Mouse (Mus musculus) midbrain, embryonic 11.5 days (tissue): ENCODE measurements at regions not wholly inside any gene's neighbourhood (a gene's known extent, or its start where the extent isn't known, plus 50 kb on each side); places are given as distances from the start of the nearest gene placed in this dataset.
A peak's percentile ranks its signal among the peaks of the same experiment; 100 is the strongest.

ENCODE experiments used
- ATAC-seq: fragments of 200-750 bp; cut with Nextera tagmentation; 2 replicates; pipeline ENCODE4 v1.8.0; 2017; ENCODE audit warnings: moderate TSS enrichment, moderate library complexity; ENCODE audit not compliant: low FRiP score
- DNase-seq: peaks from one replicate; pipeline ENCODE4 v3.0.0; 2015; ENCODE audit warnings: low spot score; ENCODE audit errors: missing footprints
- H3K27ac ChIP-seq: fragments of 300-500 bp; sonication (generic); 2 replicates; pipeline ENCODE4 v1.5.1; 2014; ENCODE audit warnings: low read depth, low read length
- H3K27me3 ChIP-seq: fragments of 300-500 bp; sonication (generic); 2 replicates; pipeline ENCODE4 v1.6.1; 2014; ENCODE audit warnings: mild to moderate bottlenecking, low read length, moderate library complexity, mixed read lengths; ENCODE audit not compliant: control insufficient read depth, insufficient read depth
- H3K36me3 ChIP-seq: fragments of 300-500 bp; sonication (generic); 2 replicates; pipeline ENCODE4 v1.6.1; 2014; ENCODE audit warnings: mild to moderate bottlenecking, low read length, moderate library complexity, mixed read lengths; ENCODE audit not compliant: control insufficient read depth, insufficient read depth
- H3K4me1 ChIP-seq: fragments of 300-500 bp; sonication (generic); 2 replicates; pipeline ENCODE4 v1.6.1; 2014; ENCODE audit warnings: low read length; ENCODE audit not compliant: control insufficient read depth, insufficient read depth
- H3K4me2 ChIP-seq: fragments of 300-500 bp; sonication (generic); 2 replicates; pipeline ENCODE4 v1.6.1; 2014; ENCODE audit warnings: mild to moderate bottlenecking, moderate library complexity
- H3K4me3 ChIP-seq: fragments of 300-500 bp; sonication (generic); 2 replicates; pipeline ENCODE4 v1.5.1; 2014; ENCODE audit warnings: low read depth, low read length
- H3K9ac ChIP-seq: fragments of 300-500 bp; sonication (generic); 2 replicates; pipeline ENCODE4 v1.6.1; 2014; ENCODE audit warnings: low read length
- H3K9me3 ChIP-seq: fragments of 300-500 bp; sonication (generic); 2 replicates; pipeline ENCODE4 v1.6.1; 2016; ENCODE audit warnings: low read length; ENCODE audit not compliant: control insufficient read depth
- WGBS: fragments of 180-500 bp; shearing (Covaris S2); extraction: QIAGEN DNeasy Blood & Tissue Kit; methylation state at CpG from one replicate; pipeline ENCODE4 v1.1.7; 2014; 5-methylcytosine and 5-hydroxymethylcytosine counted together

DNA sequence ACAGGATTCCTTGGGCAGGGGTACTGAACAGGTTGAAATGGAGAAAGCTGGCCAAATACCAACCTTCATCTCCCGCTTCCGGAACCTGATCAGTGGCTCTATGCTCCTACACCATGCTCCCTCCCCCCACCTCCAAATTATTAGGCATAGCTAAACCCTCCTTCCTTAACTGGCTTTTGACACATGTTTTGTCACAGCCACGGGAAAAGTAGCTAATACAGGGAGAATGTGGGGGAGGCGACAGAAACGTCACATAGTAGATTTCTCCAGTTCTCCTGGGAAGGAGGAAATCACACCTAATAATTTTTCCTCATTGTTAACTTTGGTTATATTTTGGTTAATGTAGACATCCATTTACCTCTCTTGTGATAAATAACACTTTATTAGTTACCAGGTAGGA, 116.1 kb upstream of the Rai14 start:
- no peak for DNase-seq
- no peak for ATAC-seq
- no peaks in the 10 kb centered on the region for H3K36me3 ChIP-seq
- H3K4me3 ChIP-seq, result no peak overlapping the region
- H3K4me2 ChIP-seq, result no peak overlapping the region
- H3K9ac ChIP-seq, result no peak overlapping the region
- no peak overlapping the region for H3K27ac ChIP-seq
- 88% methylated on average over 5 of the region's 5 CpGs for WGBS
- H3K4me1 ChIP-seq, result no peaks in the 10 kb centered on the region
- no peaks in the 10 kb centered on the region for H3K9me3 ChIP-seq
- no peaks in the 10 kb centered on the region for H3K27me3 ChIP-seq

DNA sequence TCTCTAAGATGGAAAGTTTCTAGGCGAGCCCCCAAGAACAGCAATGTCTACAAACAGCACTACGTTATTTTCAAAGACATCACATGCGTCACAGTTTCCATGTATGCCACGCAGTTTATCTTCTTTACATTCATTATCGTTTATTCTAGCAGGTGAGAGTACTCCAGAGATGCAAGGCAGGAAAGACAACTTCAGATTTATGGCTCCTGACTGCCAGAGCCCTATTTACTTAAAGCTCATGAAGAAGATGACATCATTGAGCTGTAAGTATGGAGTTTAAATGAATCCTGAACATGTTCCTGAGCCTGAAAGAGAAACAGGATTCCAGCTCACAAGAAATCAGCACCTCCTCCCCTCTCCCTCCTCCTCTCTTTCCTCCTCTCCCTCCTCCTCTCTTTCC, 116.7 kb upstream of the Rai14 start:
- Histone ChIP-seq H3K27me3 (no peaks in the 10 kb centered on the region), H3K36me3 (no peaks in the 10 kb centered on the region), H3K9me3 (no peaks in the 10 kb centered on the region), H3K9ac (no peak overlapping the region), H3K4me1 (no peaks in the 10 kb centered on the region), H3K4me2 (no peak overlapping the region), H3K4me3 (no peak overlapping the region), H3K27ac (no peak overlapping the region)
- 86% methylated on average over 5 of the region's 5 CpGs for WGBS
- ATAC-seq (no peak), DNase-seq (no peak)

DNA sequence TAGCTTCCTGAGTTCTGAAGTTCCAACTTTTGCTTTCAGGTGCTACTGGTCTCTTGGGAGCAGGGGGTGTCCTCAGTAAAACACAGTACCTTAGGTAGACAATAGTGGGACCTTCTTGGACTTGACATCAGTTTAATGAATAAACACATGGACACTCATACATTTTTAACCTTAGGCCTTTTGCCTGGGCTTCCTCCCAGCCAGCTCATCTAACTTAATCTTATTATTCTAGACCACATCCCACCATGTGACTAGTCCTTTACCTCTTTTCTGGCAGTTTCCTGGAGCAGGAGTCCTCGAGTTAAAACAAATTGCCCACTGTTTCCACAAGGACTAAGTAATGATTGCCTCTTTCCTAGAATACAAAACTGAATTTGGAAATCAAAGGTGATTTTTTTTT, 117.9 kb upstream of the Rai14 start:
- Histone ChIP-seq H3K9me3 (no peaks in the 10 kb centered on the region), H3K36me3 (no peaks in the 10 kb centered on the region), H3K9ac (no peak overlapping the region), H3K27me3 (no peaks in the 10 kb centered on the region), H3K4me1 (no peaks in the 10 kb centered on the region), H3K4me2 (no peak overlapping the region), H3K27ac (no peak overlapping the region), H3K4me3 (no peak overlapping the region)
- ATAC-seq, result no peak
- 64% methylated on average over 1 of the region's 1 CpGs for WGBS
- DNase-seq, result no peak

DNA sequence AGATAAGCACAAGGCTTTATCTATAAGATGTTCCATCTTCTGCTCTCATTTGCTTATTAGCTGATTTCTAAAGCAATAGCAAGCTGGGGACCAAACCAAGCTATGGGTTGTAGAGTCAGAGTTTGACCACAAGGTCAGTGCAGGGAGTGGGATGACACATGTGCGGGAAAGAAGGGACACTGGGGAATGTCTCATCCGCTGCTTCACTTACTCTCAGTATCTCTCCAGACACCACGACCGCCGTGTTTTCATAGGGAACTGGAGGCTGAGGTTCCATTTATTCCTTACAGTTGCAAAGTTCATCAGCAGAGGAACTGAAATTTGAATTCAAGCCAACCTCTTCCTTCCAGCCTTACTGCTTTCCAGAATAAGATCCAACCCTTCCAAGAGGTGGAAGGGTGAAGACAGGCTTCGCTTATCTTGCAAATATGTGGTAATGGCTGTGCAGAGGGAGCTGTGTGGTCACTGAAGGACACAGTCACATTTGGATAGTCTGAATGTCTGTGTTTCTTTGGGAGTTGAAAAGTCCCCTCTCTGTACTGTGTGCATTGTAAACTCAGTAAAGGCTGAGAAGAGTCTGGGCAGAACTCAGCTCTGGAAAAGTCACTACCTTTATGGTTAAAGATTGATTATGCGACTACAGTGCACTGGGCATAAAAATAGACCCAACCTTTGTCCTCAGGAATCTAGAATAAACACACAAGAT, 118.1 kb upstream of the C1qtnf3 start:
- no peak overlapping the region for H3K27ac ChIP-seq
- H3K4me1 ChIP-seq, result no peaks in the 10 kb centered on the region
- no peak overlapping the region for H3K9ac ChIP-seq
- H3K36me3 ChIP-seq, result no peaks in the 10 kb centered on the region
- 92% methylated on average over 7 of the region's 7 CpGs for WGBS
- H3K4me3 ChIP-seq, result no peak overlapping the region
- no peaks in the 10 kb centered on the region for H3K9me3 ChIP-seq
- DNase-seq (no peak), ATAC-seq (no peak)
- H3K27me3 ChIP-seq, result no peaks in the 10 kb centered on the region
- no peak overlapping the region for H3K4me2 ChIP-seq

DNA sequence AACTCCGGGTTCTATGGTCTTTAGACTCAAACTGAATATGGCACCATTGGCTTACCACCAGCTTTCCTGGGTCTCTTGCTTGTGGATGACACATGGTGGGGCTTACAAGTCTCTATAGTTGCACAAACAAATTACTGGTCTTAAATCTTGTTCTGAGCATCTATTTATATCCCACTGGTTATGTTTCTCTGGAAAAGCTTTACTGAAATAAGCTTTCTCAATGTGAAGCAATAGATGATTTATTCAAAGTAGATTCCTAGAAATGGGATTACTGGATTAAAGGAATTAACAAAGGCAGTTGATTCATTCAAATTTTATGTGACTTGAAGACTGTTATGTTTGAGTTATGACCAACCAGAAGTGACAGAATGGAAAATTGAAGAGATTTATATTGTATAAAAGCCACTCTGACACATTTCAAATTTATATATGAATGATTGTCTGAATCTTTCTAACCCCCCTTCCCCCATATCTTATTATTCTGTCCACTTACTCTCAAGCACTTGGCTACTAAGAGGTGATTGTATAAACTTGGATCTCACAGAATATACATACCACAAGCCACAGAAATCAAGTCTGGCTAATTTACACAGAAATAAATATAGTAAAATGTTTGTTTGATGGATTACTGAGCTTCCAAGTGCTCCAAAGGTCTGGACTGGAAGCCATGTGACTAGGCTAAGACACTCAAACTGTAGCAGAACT, 113.4 kb upstream of the C1qtnf3 start:
- Histone ChIP-seq H3K9me3 (no peaks in the 10 kb centered on the region), H3K27me3 (no peaks in the 10 kb centered on the region), H3K4me3 (no peak overlapping the region), H3K4me2 (no peak overlapping the region), H3K4me1 (no peaks in the 10 kb centered on the region), H3K36me3 (no peaks in the 10 kb centered on the region), H3K9ac (no peak overlapping the region), H3K27ac (no peak overlapping the region)
- no peak for ATAC-seq
- WGBS, result 88% methylated on average over 1 of the region's 1 CpGs
- no peak for DNase-seq

DNA sequence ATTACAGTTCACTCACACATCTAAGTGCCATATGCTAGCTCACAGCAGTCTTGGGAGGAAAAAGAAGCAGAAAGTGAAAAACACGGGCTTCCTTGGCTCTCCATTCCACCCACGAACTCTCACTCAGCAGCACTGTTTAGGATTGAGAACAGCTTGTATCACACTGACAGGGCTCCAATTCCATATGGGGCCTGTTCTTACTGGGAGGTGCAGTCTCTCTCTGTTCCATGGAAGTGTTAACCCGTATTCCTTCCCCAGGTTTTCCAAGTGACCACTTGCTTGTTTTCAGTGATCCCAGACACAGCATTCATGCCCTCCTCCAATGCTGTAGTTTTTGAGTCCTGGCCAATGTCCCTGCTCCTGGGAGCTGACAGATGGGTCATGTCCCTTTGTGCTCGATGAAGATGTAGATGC, 111.5 kb upstream of the C1qtnf3 start:
- Histone ChIP-seq H3K36me3 (no peaks in the 10 kb centered on the region), H3K4me1 (no peaks in the 10 kb centered on the region), H3K27ac (no peak overlapping the region), H3K4me3 (no peak overlapping the region), H3K9ac (no peak overlapping the region), H3K27me3 (no peaks in the 10 kb centered on the region), H3K9me3 (no peaks in the 10 kb centered on the region), H3K4me2 (no peak overlapping the region)
- WGBS, result 81% methylated on average over 4 of the region's 4 CpGs
- ATAC-seq (no peak), DNase-seq (no peak)

DNA sequence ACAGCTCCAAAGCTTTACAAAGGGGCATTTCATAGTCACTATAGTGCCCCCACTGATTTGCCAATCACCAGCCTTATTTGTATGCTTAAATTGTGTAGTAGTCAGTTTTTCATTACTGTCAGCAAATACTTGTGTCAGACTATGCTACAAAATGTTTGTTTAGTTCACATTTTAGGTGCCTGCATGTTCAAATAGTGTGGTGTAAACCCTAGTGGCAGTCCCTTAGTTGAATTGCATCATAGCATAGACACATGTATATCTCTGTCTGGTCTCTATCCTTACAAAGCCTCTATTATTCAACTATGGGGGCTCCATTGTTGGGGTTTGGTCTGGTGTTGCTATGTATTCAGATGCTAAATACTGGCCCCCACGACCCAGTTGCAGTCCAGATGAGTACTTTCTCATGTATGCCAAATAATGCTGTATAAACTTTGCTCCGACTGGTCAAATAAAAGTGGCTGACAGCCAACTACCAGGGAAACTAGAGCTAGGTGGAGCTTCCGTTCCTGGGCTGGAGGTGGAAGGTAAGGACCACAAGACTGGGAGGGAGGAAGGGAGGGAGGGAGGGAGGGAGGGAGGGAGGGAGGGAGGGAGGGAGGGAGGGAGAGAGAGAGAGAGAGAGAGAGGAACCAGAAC, 109.0 kb upstream of the C1qtnf3 start:
- no peaks in the 10 kb centered on the region for H3K36me3 ChIP-seq
- H3K4me2 ChIP-seq, result no peak overlapping the region
- H3K27ac ChIP-seq, result no peak overlapping the region
- DNase-seq (no peak), ATAC-seq (no peak)
- WGBS, result 67% methylated on average over 3 of the region's 3 CpGs
- H3K4me3 ChIP-seq, result no peak overlapping the region
- H3K9me3 ChIP-seq, result no peaks in the 10 kb centered on the region
- H3K27me3 ChIP-seq, result no peaks in the 10 kb centered on the region
- no peak overlapping the region for H3K9ac ChIP-seq
- H3K4me1 ChIP-seq, result no peaks in the 10 kb centered on the region

DNA sequence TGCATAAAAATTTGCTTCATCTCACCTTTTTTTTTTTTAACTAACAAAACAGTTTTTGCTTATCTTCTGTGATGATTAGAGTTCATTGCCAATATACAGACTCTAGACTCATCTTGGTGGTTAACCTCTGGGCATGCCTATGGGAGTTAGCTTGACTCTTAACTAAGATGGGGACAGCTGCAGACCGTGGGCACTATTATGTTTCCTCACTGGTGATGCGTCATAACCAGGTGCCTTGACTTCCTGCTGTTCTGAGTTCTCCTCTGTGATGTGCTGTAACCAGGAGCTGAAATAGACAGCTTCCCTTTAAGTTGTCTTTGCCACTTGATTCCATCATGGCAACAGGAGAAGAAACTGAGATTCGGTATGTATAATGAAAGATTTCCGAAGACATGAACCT, 105.4 kb upstream of the C1qtnf3 start:
- peak; percentile 28 for DNase-seq
- 89% methylated on average over 4 of the region's 4 CpGs for WGBS
- H3K36me3 ChIP-seq, result no peaks in the 10 kb centered on the region
- no peaks in the 10 kb centered on the region for H3K9me3 ChIP-seq
- H3K27ac ChIP-seq, result no peak overlapping the region
- H3K4me1 ChIP-seq, result no peaks in the 10 kb centered on the region
- H3K4me3 ChIP-seq, result no peak overlapping the region
- no peak overlapping the region for H3K9ac ChIP-seq
- no peak overlapping the region for H3K4me2 ChIP-seq
- no peaks in the 10 kb centered on the region for H3K27me3 ChIP-seq
- ATAC-seq, result no peak

DNA sequence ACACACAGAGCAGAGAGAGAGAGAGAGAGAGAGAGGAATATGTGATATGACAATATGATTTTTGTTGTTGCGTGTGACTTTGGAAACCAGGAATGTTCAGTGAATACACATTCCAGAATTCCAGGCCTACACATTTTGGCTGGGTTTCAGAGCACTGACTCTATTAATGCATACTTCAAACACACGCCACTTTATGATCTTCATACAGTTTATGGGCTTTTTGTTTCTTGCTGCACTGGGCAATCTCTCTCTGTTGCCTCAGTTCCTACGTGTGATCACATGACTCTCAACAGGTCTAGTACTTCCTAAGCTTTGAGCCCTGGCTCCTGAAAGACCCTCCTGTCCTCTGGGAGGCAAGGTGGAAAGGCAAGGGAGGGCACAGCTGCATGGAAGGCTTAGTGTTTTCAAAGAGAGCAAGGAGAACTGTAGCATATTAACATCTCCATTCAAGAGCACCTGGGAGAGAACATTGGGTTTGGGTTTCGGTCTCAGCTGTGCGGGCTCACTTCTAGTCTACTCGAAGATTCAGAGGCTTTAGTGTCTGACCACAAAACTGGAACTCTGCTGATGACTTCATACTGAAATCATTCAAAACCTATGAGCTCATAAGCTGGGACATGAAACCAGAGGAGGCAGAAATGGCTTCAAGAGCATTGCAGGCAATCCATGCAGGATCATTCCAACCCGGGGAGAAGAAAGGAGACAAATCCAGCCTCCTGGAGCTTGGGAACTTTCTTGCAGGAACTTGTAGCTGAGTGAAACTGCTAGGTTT, 87.9 kb upstream of the C1qtnf3 start:
- Histone ChIP-seq H3K4me1 (no peaks in the 10 kb centered on the region), H3K9me3 (no peaks in the 10 kb centered on the region), H3K4me2 (no peak overlapping the region), H3K27ac (no peak overlapping the region), H3K9ac (no peak overlapping the region), H3K36me3 (no peaks in the 10 kb centered on the region), H3K4me3 (no peak overlapping the region), H3K27me3 (no peaks in the 10 kb centered on the region)
- ATAC-seq, result no peak
- no peak for DNase-seq
- 89% methylated on average over 7 of the region's 7 CpGs for WGBS
